Mouse (Mus musculus) telencephalon, adult 2 months (tissue): ENCODE results near the gene Gng3.
A peak's percentile ranks its signal among the peaks of the same experiment; 100 is the strongest.
"Not testable (repeated sequence)": the region's sequence is repeated elsewhere in the genome, so short reads cannot be mapped to it uniquely, and the experiment has no call there.

Experiments
- DNase-seq: peaks from one replicate; pipeline ENCODE4 v3.0.0-alpha.2; 2011; ENCODE audit warnings: low read depth, low spot score

Gene Gng3

DNA sequence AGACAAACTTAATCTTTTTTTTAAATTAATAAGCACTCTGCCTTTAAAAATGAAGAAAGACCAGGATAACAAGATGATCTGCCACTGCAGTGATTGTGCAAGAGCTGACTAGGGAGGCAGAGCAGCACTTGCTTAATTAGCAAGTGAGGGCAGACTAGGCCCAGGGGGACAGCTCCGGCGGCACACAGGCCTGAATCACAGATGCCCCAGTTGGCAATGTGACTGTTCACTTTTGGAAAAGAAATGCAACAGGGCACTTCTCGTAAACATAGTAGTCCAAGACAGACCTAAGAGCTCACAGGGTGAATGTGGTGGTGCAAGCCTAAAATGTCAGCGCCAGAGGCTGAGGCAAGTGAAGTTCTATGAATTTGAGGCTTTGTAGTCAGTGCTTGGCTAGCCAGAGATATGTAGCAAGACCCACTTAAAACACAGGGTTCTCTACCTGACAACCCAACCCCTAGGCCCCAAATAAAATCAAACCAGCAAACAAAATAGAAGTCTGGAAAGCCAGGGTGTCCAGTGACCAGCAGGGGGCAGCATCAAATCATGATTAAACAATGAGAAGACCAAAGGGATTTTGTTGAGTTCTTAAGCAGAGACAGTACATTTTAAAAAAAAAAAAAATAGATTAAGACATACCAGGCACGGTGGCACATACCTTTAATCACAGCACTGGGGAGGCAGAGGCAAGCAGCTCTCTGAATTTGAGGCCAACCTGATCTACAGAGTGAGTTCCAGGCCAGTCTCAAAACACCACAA is 5.6 kb upstream of the Gng3 start:
- DNase-seq, result no peak

DNA sequence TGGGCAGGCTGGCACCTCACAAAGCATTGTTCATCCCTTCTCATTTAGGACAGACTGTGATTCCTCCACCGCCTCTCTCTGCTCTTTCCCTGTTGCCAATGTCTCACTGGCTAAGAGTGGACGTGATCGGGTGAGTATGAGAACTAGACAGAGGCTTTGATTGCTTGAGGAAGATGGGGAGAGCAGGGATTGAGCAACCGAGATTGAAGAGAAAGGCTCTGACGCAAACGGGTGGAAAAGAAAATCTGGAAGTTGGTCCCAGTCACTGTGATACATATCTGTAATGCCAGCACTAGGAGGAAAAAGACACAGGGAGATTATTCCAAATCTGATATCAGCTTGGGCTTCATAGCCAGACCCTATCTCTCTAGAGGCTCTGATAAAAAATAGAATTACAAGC is 4.0 kb upstream of the Gng3 start:
- no peak for DNase-seq

DNA sequence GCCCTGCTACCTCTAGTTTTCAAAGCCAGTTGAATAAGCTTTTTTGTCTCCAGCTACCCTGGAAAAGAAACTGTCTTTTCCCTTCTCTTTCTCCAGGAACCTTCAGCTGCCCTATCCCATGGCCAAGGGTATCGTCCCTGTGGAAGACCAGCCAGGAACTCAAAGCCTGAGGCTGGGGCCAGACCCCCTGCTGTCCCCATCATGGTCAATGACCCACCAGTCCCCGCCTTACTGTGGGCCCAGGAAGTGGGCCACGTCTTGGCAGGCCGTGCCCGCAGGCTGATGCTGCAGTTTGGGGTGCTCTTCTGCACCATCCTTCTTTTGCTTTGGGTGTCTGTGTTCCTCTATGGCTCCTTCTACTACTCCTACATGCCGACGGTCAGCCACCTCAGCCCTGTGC is 2.0 kb upstream of the Gng3 start:
- no peak for DNase-seq

DNA sequence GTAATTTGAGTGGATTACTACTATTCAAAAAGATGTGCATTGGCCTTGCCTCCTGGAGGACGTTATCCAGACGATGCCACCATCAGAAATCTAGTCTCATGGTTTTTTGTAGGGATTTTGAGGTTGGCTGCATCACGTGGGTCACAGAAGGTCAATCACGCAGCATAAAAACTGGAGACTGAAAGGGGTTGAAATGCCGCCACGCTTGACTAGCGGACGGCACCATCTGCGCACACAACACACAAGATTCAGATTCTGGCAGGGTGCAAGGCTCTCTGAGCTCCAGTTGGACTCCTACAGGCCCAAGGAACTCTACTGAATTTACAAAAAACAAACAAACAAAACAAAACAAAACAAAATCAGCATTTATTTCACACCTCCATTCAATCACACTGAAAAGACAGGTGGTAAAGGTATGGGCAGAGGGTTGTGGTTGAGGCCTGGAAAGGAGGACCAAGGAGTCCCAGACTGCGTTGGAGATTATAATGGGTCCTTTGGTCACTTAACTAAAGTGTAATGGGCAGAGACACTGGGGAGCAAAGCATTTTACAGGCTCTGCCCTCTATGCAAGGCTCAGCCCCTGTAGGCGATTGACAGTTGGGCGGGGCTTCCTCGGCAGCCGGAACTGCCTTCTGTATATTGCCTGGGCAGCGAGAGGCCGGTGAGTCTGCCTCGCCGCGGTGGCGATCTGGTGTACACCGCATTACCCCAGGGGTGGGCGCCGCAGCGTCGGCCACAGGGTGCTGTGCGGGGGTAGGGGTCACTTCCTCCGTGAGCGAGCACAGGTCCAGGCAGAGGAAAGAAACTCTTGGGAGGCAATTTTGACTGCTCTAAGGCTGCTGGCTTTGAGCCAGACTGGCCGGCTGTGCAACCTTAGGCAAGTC is 1.2 kb upstream of the Gng3 start:
- no peak for DNase-seq

DNA sequence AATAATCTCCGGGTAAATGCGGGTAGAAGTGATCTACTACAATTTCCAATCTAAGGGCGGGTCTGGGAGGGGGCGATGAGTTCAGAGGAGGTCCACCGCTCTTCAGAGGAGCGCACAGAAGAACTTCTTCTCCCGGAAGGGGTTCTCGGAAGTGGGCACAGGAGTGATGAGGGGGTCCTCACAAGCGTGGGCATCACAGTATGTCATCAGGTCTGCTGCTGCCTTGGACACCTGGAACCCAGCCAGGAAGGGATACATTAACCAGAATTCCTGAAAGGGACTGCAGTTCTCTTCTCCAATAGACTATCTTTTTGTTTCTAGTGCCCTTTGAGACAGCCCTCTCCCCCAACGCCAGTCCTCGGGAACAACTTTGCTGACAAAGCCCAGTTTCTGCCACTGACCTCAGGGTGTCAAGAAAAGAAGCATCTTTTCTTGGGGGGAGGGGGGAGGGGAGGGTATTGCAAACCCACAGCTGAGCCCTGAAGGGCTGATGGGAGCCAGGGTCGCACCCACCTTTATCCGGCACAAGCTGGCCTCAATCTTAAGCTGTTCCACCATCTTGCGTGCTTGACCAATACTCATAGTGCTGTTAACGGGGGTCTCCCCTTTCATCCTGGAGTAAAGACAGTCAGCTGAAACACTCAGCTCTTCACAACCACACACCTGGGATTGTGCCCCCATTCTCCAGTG is 808 bp downstream of the Gng3 start:
- no peak for DNase-seq

DNA sequence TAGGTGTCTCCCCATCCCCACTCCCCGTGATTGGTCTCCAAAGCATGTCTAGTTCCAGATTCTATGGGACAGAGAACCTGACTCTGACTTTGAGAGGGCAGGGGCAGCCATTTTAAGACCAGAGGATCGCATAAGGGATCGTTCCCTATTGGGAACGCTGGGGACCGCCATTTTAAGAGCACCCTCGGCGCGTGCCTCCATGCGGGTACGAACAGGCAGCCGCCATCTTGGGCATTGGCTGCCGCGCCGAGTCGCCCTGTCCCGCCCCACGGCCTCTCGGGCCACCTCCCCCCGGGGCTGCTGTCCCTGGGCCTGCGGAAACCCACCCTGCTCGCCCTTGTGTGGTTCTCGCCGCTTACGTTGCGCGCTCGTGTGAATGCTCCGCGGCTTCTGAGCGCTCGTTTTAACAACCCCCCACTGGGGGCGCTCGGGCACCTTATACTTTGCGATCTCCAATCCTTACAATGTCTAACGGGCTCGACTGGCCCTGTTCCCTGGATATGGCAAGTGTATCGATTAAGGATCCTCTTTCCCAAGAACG is 1.7 kb downstream of the Gng3 start, which contains the start of gene Bscl2:
TSS of gene Bscl2 (plus strand) at position 217 of the 541 bp plus-strand sequence.
- DNase-seq, result no peak

DNA sequence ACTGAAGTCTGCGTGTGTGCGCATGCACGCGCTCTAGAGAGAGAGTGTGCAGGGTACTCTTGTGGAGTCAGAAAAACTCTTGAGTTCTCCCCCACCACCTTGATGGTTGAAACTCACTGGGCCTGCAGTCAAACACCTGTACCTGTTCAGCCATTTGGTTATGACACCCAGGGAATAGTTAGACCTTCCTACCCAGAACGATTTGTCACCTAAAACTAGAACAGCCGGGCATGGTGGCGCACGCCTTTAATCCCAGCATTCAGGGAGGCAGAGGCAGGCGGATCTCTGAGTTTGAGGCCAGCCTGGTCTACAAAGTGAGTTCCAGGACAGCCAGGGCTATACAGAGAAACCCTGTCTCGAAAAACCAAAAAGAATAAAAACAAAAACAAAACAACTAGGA is 2.7 kb downstream of the Gng3 start:
- not testable (repeated sequence) for DNase-seq

DNA sequence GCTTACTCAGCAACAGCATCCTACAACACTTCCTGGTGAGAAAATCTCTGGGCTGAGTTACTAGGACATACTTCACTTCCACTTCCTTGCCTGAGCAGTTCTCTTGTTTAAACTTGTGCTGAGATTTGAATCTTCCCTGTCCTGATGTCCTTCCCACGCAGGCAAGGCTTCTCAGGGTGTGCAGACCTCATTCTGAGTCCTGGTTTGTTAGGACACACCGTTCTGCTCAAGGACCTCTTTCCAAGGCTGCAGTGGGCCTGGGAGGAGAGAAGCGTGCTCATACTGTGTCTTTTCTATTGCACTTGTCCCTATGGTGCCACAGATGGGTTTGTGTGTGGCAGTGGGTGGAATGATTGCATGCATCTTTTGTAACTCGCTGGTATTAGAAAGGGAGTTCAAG is 6.0 kb downstream of the Gng3 start:
- no peak for DNase-seq

DNA sequence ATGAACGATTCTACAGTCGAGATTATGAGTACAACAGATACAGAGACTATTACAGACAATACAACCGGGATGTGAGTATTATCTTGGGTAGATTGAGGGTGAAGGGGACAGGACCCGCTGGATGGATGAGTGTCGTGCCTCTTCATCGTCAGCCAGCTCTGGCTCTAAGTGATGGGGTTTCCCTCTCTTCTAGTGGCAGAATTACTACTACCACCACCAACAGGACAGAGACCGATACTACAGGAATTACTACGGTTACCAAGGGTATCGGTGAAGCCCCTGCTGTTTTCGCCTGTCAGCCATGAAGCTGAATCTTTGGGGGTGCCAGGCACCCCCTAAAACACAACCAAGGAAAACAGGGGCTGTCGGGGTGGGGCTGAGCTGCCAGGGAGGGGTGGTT is 7.7 kb downstream of the Gng3 start:
- no peak for DNase-seq

DNA sequence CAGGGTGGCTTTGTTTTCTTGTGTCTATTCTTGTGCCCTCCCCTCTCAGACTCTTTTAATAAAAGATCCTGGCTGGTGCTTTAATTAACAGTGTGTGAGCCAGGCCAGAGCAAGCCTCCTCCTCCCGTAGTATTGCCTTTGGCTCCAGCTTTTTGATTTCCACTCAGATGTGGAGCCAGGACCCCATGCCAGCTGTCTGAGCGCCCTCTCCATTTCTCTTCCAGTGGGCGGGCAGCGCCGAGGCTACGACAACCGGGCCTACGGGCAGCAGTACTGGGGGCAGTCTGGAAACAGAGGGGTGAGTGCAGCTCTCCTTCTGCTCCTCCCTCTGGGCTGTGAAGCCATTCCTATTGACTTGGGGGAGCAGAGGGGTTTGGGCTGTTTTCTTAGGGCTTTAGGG is 8.3 kb downstream of the Gng3 start:
- DNase-seq, result no peak

DNA sequence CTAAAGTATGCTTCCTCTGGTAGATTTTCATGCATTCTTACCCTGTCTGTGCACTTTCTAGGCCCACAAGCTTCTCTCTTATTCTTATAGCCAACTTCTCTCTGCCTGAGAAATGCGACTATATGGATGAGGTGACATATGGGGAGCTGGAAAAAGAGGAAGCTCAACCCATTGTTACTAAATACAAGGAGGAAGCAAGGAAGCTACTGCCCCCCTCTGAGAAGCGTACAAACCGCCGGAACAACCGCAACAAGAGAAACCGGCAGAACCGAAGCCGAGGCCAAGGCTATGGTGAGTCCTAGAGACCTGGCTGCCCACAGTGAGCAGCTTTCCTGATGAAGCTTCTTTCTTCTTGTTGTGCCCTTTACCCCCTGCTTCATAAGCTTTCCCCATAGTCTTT is 9.3 kb downstream of the Gng3 start, which contains the start of gene AC129217.1:
TSS of gene AC129217.1 (plus strand) at position 114 of the 400 bp plus-strand sequence.
- DNase-seq, result no peak

DNA sequence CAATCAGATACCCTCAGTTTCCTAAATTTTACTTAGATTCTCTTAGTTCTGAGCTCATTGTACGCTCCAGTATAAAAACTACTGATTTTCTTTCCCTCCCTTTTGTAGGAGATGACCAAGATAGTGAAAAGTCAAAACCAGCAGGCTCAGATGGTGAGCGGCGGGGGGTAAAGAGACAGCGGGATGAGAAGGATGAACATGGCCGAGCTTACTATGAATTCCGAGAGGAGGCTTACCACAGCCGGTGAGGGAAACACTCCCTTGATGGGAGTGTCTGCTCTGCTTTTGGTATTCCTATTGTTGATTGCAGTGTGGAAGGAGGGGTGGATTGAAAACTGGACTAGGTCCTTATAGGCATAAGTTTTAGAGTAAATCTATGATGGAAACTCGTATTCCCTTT is 16.3 kb downstream of the Gng3 start:
- DNase-seq, result no peak

DNA sequence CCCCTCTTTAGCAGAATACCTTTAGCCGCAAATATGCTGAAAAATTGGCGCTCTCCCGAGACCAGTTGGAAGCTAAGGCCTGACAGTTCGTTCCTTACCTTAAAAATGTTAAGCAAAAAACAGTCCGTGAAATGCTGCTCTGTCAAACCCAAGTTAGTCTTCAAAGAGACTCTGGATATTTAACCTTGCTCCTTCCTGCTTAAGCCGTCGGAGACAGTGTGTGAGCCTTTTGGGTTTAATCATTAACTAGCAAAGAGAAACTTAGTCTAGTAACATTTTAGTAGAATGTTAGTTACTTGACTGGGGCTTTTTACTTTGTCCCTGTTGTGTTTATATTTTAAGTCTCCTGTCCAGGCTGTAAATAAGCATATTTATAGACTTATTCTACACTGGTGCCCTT is 17.8 kb downstream of the Gng3 start:
- no peak for DNase-seq

DNA sequence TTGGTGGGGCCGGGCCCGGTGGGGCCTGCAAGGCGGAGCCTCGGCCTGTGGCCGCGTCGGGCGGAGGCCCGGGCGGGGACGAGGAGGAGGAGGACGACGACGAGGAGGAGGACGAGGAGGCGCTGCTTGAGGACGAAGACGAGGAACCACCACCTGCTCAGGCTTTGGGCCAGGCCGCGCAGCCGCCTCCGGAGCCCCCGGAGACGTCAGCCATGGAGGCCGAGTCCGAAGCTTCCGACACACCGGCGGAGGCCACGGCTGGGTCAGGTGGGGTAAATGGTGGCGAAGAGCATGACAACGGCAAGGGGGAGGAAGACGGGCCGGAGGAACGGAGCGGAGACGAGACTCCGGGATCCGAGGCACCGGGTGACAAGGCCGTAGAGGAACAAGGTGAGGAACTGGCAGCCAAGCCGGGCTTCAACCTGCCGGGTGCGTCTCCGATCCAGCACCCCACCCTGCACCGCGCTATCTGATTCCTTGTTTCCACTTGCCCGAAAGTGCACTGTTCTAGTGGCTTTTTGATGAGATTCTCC is 18.5 kb downstream of the Gng3 start:
- DNase-seq, result no peak

DNA sequence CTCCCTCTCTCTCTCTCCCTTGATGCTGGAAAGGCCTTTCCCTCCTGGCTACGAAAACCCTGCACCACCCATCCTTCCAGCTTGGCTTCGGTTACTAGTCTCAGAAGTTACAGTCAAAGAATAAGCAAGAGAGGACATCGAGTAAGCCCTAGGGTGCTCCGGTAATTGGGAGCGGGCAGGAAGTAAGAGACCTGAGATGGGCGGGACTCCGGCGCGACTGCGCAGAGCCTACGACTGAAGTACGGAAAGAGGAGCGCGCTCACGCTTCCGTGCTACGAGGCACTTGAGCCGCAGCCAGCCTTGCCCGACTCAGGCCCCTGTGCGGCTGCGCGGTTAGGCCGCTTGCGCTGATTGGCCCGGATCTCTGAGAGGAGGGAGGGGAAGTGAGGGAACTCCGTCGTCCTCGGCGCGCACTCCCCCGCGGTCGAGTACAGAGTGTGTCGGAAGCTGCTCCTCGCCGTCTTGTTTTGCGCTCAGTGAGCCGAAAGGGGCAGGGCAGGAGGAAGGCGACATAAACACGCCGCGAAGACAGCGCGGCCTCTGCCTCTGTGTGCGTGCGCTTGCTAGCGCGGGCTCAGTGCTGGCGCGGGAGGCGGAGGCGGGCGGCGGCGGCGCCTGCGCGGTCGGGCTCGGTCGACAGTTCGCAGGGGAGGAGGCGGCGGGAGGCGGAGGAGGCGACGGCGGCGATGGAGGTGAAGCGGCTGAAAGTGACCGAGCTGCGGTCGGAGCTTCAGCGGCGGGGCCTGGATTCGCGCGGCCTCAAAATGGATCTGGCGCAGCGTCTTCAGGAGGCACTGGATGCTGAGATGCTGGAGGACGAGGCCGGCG is 19.2 kb downstream of the Gng3 start, which contains the start of gene Hnrnpul2:
TSS of gene Hnrnpul2 (plus strand) at position 415 of the 828 bp plus-strand sequence.
- peak; percentile 99 for DNase-seq

DNA sequence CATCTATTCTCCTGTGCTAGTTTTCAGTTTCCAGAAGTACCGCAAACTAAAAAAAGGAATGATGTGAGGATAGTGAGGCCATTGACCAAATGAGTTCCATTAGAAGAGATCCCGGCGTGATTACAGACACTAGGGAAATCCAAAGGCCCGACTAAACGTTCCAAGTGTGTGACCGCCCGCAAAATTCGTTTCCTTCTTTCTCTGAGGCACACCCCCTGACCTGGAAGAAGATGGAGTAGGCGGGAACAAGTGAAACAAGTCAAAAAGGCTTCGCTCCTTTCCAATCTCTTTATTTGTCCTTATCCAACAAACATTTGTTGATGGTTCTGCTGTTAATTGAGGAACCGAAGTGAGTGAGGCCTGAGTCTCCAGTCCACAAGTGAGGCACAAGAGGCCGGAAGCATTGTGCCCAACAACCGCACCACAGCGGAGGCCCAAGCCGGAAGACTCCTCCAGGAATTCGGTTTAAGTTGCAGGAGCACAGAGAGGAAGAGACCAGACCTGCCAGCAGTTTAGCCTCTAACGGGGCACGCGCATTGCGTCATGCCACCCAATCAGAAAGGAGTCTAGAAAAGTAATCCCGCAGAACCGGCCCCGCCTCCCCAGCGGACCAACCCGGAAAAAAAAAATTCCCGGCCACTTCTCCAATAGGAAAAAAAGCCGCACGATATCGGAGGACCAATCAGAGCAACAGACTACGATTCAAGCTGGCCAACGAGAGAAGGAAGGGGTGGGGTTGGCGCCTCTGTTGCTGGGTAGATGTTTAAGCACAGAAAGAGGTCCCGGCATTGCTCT is 20.0 kb downstream of the Gng3 start, which contains the start of gene Ttc9c:
TSS of gene Ttc9c (minus strand) at position 533 of the 795 bp plus-strand sequence.
- peak; percentile 99 for DNase-seq

DNA sequence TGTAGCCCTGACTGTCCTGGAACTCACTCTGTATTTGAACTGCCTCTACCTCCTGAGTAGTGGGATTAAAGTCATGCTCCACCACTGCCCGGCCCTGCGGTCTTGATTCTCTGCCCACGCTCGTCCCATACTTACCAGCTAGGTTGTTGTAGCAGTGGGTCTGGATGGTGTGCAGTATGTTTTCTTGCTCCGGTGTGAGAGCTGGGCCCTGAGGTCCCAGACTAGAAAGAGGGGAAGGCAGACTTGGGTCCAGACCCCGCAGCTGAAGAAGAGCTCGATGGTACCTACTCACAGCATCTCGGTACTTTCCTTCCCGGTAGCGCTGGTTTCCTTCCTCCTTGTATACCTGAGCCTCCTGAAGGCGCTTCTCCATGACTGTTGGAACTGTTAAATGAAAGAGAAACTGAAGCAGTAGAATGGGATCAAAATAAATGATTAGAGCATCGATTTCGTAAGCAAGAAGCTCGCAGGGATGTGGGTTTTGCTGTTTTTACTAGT is 20.6 kb downstream of the Gng3 start:
- no peak for DNase-seq

DNA sequence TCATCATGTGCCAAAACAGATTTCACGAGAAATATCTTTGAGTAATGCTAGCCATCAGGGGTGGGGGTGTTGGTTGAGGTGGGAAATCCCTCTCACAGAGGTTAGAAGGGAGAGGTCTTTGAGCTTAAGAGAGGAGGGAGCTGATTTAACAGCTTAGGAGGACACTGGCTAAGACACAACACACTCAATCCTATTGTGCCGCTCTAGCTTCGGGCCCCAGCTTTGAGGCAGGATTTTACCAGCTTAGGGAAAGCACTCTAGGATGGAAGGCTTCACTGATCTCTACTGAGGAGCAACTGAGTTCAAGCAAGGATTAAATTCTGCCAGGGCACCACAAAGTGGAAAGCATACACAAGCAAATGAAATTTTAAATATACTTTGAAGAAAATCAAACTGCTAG is 22.0 kb downstream of the Gng3 start:
- DNase-seq, result no peak

DNA sequence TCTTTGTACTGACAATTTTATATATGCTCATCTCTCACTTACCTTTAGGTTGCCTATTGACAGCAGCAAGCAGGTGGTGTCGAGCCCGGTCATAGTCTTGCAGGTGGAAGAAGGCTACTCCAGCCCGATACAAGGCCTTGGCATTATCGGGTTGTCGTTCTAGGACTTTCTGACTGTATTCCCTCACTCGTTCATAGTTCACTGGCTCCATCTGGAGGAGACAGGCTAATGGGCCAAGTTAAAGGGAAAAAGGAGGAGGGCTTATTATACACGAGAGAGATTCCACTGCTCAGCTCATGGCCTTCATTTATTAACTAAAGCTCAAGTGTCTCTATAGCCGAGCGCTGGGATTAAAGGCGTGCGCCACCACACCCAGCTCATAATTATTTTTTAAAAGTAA is 23.2 kb downstream of the Gng3 start:
- no peak for DNase-seq

DNA sequence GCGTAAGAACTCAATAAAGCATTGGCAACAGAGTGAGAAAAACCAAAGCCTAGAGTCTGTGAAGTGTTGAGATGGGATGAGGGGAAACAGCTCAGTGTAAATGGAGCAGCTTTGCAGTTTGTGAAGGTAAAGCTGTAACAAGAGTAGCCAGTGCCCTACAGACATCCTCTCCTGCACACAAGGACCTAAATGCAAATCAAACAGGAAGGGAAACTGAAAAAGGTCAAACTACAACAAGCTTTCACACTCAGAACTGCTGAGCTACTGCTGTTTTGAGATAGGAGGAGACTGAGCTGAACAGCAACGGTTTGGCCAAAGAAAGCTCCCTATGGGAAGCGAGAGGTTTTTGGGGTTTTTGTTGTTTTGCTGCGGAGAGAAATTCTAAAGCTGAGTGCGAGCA is 32.2 kb downstream of the Gng3 start:
- no peak for DNase-seq
